Mouse (Mus musculus) frontal cortex, postnatal 10 days (tissue): ENCODE measurements at regions not wholly inside any gene's neighbourhood (a gene's known extent, or its start where the extent isn't known, plus 50 kb on each side); places are given as distances from the start of the nearest gene placed in this dataset.

ENCODE experiments used
- DNase-seq, 2 experiments: peaks; one replicate each; pipeline ENCODE4 v3.0.0; 2022; ENCODE audit warnings: low spot score in 2 of 2, mixed read lengths in 1 of 2

GRCm38 (mm10) chr15:7005142-7005541, 85.3 kb upstream of the Lifr start:
- no peak for DNase-seq

- DNase-seq: no peak
These were observed 84.1 kb upstream of the Lifr start for GRCm38 (mm10) chr15:7006271-7006670.

DNA sequence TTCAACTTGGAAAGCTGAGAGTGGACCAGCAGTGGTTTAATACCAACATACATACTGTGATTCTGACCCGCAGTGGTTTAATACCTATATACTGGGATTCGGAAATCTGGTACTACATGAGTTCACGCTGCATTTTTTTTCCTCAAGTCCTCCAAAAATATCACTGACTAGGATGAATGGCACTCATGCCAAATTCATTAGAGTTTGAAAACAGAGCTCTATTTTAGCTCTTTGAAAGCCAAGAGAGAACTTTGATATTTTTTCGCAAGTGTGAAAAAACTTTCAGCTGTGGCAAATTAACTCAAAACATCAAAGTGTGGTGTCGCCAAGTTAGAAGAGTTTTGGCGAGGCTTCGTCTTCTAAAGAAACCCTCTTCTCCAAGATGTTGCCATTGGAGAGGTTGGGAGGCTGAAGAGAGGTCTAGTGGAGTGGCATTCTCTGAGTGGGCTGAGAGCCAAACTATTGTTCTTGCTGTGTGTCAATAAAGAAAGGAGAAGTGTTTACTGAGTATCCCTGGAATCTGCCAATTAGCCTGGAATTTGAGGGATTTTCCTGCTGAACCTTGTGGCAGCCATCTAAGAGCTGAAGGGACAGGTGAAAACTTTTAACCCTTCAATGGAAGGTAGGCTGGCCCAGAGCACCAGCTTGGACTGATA, 81.6 kb upstream of the Lifr start:
- DNase-seq: no peak

- DNase-seq: no peak
These were observed 79.3 kb upstream of the Lifr start for GRCm38 (mm10) chr15:7010966-7011695.

- no peak for DNase-seq
These were observed 78.7 kb upstream of the Lifr start for GRCm38 (mm10) chr15:7011696-7012070.

GRCm38 (mm10) chr15:7012446-7012845, 78.0 kb upstream of the Lifr start:
- DNase-seq: no peak

GRCm38 (mm10) chr15:7013047-7013446, 77.4 kb upstream of the Lifr start:
- no peak for DNase-seq

DNA sequence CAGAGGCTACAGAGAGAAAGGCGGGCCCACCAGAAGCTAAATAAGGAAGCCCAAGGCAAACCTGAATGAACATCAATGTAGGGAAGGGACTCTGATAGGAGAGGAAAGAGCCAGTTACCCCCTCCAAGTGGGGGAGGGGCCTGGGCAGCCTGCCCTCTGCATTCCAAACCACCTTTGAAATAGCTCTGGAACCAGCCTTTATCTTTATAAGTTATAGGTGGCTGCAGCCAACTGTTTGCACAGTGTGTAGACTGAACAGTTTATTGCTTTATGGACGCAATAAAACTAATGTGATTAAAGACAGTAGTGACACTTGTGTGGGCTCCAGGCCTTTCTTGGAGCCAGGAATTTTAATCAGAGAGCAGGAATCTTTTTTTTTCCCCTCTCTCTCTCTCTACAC, 75.4 kb upstream of the Lifr start:
- DNase-seq: no peak

- DNase-seq: no peak
These were observed 74.4 kb upstream of the Lifr start for GRCm38 (mm10) chr15:7016018-7016417.

DNA sequence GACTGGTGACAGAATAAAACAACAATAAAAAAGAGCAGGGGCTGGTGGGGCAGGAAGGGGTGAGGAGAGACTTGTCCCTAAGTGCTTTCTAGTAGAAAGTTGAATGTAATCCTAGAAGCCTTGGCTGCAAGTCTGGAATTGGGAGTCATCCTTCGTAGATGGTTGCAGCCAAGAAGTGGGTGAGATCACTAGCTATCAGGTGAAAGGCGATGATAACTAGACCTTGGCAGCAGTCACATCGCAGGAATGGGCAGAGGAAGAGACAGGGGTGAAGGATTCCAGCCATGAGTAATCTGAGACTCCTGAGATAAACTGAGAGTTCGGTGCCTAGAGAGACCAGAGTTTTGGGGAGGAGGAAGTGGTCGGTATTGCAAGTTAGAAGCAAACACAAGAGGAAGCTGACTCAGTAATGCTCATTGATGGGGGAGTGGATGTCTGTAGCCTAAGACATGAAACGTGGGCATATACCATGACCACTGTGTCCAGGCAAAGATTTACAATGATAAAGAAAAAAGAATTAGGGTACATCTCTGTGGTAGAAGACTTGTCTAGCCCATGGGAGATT, 73.1 kb upstream of the Lifr start:
- no peak for DNase-seq

GRCm38 (mm10) chr15:7022660-7023059, 67.8 kb upstream of the Lifr start:
- no peak for DNase-seq

DNA sequence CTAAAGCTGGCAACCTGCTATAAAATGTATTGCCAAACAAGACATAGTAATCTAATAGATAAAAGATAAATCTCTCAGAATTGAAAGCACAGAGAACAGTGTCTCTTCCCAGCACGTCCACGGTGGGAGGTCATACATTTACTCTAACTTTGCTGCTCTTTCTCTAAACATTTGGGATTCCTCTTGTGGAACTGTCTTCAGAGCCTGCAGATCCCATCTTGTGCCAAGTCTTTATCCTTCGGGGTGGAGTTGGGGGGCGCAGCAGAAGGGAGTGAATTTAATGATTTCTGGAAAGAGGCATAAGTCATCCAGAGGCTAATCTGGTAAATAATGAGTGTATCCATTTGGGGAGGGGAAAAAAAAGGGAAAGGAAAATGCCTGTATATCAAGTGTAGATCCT, 65.2 kb upstream of the Lifr start:
- DNase-seq: no peak

- no peak for DNase-seq
These were observed 58.9 kb upstream of the Lifr start for GRCm38 (mm10) chr15:7031297-7032043.

DNA sequence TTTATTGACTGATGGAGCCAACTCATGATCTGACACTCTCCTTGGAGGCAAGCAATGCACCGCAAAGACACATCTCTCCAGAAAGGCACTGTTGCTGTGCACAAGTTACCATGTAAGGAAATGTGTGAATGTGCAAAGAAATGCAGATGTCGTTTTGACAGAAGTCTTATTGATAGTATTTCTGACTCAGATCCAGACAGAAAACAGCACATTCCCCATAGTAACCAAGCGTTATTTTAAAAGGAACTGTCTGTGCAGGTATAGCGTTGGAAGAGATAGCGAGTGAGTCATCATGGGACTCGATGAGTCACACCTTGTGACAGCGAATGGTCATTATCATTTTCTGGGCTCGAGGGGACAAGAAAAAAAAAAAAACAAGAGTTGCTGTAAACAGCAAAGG, 52.9 kb upstream of the Lifr start:
- no peak for DNase-seq

DNA sequence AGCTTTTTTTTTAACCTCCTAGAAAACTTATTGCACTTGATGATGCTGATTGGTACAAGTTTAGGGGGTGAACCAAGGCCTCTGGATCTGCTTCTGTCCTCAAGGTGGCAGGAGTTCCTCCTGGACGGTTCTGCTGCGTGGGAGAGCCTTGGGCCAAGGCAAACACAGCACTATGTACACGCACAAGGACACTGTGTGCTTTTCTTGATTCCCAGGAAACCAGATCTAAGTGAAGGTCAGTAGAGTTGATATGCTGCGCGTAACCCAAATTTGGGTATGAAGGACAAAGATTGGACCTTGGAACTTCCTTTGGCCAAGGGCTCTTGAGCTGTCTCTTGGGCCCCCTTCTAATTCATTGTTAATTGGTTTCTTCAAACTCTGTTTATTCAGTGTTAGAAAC, 51.3 kb upstream of the Lifr start:
- no peak for DNase-seq

GRCm38 (mm10) chr15:7039825-7040224, 50.6 kb upstream of the Lifr start:
- DNase-seq: no peak
